Mouse (Mus musculus): ENCODE results near the gene Gtf2ird2. TPM values are rescaled to one million over a fixed set of nuclear protein-coding genes. Genes with fewer than 3 reads are reported as not detected.

Gene Gtf2ird2
- total and polyA plus RNA-seq, 3 experiments, result 4.5 to 10.8 (median 9.7) TPM

DNA sequence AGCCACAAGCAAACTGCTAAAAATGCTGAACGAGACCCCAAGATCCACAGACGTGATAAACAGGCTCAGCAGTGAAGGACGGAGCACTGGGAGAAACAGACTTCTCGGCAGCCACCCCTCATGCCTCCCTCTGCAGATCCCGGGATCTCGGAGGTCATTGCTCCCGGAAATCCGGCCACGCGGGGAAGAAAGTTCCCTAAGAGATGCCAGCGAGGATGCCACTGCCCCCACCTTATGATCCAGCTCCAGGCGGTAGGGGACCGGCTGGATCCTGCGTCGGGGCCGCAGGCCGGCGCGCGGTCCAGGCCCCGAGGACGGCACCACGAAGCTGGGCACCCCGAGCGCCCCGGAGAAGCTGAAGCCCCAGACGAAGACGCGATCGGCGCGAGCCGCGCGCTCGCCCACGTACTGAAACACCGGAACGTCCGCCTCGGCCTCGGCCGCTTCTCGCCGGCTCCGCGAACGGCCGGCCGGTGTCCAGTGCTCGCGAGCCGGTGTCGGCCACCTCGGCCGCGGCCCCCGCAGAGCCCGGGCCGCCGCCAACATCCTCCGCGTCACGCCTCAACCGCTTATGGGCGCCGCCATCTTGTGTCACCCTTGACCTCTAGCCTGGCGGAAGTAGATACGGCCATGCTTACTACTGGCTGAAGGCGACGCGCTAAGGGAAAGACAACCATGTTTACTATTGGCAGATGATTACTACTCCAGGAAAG, 7.5 kb upstream of the Gtf2ird2 start, which contains the start of gene Rcc1l:
Gene Rcc1l, minus strand, starts transcription at position 606 of the 713 bp plus-strand sequence.
- H3K4me1 ChIP-seq (ENCODE audit: insufficient read depth, low read depth, low read length), result peaks cover 50% of the 10 kb centered on the region
- TF ChIP-seq POLR2AphosphoS5 (IDR thresholded peaks at IDR 0.05; ENCODE audit: insufficient replicate concordance, low read depth, low read length) (no peak), GATA1 (IDR thresholded peaks at IDR 0.05; ENCODE audit: borderline replicate concordance, low read length) (no peak), CTCF (IDR thresholded peaks at IDR 0.05; ENCODE audit: low read depth, low read length) (no peak), GATA2 (IDR thresholded peaks at IDR 0.05; ENCODE audit: borderline replicate concordance, low read depth, low read length) (no peak), TAL1 (conservative IDR thresholded peaks at IDR 0.05; ENCODE audit: low read depth, low read length) (no peak)

DNA sequence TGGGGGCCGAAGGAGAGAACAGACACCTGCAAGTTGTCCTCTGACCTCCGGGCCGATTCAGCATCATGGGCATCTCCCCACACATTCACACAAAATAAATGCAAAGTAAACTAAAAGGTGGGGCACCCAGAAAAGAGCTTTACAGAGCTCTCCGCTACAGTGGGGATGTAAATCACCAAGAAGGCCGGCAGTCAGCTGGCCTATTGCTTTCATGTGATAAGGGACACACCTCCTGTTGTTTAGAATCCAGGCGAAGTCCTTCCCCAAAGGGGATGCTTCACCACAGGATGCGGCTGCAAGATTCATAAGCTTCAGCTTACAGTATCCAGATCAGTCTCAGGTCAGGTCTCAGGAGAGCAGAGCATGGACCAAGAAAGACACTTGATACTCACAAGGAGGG, 5.3 kb upstream of the Gtf2ird2 start:
- no peaks in the 10 kb centered on the region for H3K9me3 ChIP-seq (replicated peaks)
- DNase-seq (ENCODE audit: low spot score) (no peak), ATAC-seq (ENCODE audit: extremely low read depth, insufficient number of reproducible peaks, low FRiP score, poor library complexity, severe bottlenecking) (no peak)
- H3K4me3 ChIP-seq (ENCODE audit: low read depth, low read length), result no peak overlapping the region
- H3K27me3 ChIP-seq (ENCODE audit: insufficient read depth, low read length), result no peaks in the 10 kb centered on the region
- H3K36me3 ChIP-seq (replicated peaks), result peaks cover 20% of the 10 kb centered on the region
- TF ChIP-seq GATA1 (IDR thresholded peaks at IDR 0.05; ENCODE audit: borderline replicate concordance, low read length) (no peak), GATA2 (IDR thresholded peaks at IDR 0.05; ENCODE audit: borderline replicate concordance, low read depth, low read length) (no peak), TAL1 (conservative IDR thresholded peaks at IDR 0.05; ENCODE audit: low read depth, low read length) (no peak), CTCF (IDR thresholded peaks at IDR 0.05; ENCODE audit: low read depth, low read length) (no peak), POLR2AphosphoS5 (IDR thresholded peaks at IDR 0.05; ENCODE audit: insufficient replicate concordance, low read depth, low read length) (no peak)
- peaks cover 55% of the 10 kb centered on the region for H3K4me1 ChIP-seq (ENCODE audit: insufficient read depth, low read depth, low read length)

More for the DNA sequence above, 7.5 kb upstream of the Gtf2ird2 start, which contains the start of gene Rcc1l:
- peak; percentile 83 for ATAC-seq (ENCODE audit: extremely low read depth, insufficient number of reproducible peaks, low FRiP score, poor library complexity, severe bottlenecking)
- H3K27me3 ChIP-seq (ENCODE audit: insufficient read depth, low read length), result no peaks in the 10 kb centered on the region
- H3K4me3 ChIP-seq (ENCODE audit: low read depth, low read length), result peak within 1 kb of the TSS; percentile 87
- peak; percentile 68 for DNase-seq (ENCODE audit: low spot score)
- peaks cover 33% of the 10 kb centered on the region for H3K36me3 ChIP-seq (replicated peaks)
- H3K9me3 ChIP-seq (replicated peaks), result no peaks in the 10 kb centered on the region

DNA sequence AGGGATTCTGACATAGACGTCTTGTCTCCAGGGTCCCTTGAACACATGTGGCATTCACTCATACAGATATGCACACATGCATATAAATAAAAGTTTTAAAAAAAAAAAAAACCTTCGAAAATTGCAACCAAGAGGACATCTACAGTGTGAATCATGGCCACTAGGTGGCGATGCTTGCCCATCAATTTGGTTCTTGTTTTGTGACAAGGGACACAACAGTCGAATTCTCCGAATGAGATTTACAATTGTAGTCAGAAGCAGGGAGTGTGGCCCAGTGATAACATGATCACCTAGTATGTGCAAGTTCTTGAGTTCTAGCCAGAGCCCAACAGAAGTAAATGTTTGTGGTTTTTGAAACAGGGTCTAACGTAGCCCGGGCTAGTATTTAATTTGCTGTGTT, 3.9 kb upstream of the Gtf2ird2 start:
- peaks cover 46% of the 10 kb centered on the region for H3K4me1 ChIP-seq (ENCODE audit: insufficient read depth, low read depth, low read length)
- H3K4me3 ChIP-seq (ENCODE audit: low read depth, low read length), result no peak overlapping the region
- no peak for TF ChIP-seq GATA1 (IDR thresholded peaks at IDR 0.05; ENCODE audit: borderline replicate concordance, low read length)
- TF ChIP-seq CTCF (IDR thresholded peaks at IDR 0.05; ENCODE audit: low read depth, low read length), result peak; percentile 56
- TF ChIP-seq GATA2 (IDR thresholded peaks at IDR 0.05; ENCODE audit: borderline replicate concordance, low read depth, low read length), result no peak
- ATAC-seq (ENCODE audit: extremely low read depth, insufficient number of reproducible peaks, low FRiP score, poor library complexity, severe bottlenecking) (no peak), DNase-seq (ENCODE audit: low spot score) (peak; percentile 40)
- H3K27me3 ChIP-seq (ENCODE audit: insufficient read depth, low read length), result no peaks in the 10 kb centered on the region
- peaks cover 8% of the 10 kb centered on the region for H3K36me3 ChIP-seq (replicated peaks)
- no peaks in the 10 kb centered on the region for H3K9me3 ChIP-seq (replicated peaks)

DNA sequence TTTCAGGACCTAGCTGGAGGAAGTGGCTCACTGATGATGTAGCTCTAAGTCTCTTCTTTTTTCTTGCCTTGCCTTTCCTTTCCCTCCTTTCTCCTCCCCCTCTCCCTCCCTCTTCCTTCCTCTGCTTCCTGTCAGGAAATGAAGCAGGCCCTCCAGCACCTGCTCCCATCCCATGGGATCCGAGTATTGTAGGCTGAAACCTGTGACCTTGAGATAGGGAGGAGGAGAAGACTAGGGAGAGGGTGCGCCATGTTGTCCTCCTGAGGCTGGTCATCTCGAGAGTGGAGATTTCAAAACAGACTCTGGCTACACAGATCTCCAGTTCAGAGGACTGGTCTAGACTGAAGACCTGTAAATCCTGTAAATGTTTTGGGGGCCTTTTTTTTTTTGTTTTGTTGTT, 1.6 kb upstream of the Gtf2ird2 start:
- TF ChIP-seq CTCF (IDR thresholded peaks at IDR 0.05; ENCODE audit: low read depth, low read length) (no peak), POLR2AphosphoS5 (IDR thresholded peaks at IDR 0.05; ENCODE audit: insufficient replicate concordance, low read depth, low read length) (no peak), GATA1 (IDR thresholded peaks at IDR 0.05; ENCODE audit: borderline replicate concordance, low read length) (no peak), GATA2 (IDR thresholded peaks at IDR 0.05; ENCODE audit: borderline replicate concordance, low read depth, low read length) (no peak), TAL1 (conservative IDR thresholded peaks at IDR 0.05; ENCODE audit: low read depth, low read length) (no peak)
- H3K27me3 ChIP-seq (ENCODE audit: insufficient read depth, low read length), result no peaks in the 10 kb centered on the region
- ATAC-seq (ENCODE audit: extremely low read depth, insufficient number of reproducible peaks, low FRiP score, poor library complexity, severe bottlenecking) (no peak), DNase-seq (ENCODE audit: low spot score) (no peak)
- peaks cover 8% of the 10 kb centered on the region for H3K36me3 ChIP-seq (replicated peaks)
- no peak overlapping the region; the same call in 1 of the 2 replicates for H3K4me3 ChIP-seq (ENCODE audit: low read depth, low read length)
- H3K9me3 ChIP-seq (replicated peaks), result no peaks in the 10 kb centered on the region
- peaks cover 37% of the 10 kb centered on the region for H3K4me1 ChIP-seq (ENCODE audit: insufficient read depth, low read depth, low read length)

DNA sequence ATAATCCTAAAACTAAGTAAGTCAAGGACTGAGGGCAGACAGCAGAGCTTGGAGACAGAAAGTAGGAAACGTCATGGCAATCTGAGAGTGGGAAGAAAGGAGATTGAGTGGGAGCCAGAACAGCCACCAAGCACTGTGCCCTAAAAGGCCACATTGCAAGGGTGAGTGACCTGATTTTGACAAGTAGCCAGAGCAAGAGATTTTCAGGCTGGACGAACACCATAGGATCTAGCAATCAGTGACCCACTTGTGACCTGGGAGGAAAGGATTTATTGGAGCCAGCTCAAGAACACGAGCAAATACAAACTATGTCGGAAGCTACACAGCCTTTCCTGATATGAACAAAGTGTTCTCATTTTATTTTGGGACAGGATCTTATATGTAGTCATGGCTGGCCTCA, 1.1 kb upstream of the Gtf2ird2 start:
- no peak for TF ChIP-seq TAL1 (conservative IDR thresholded peaks at IDR 0.05; ENCODE audit: low read depth, low read length)
- no peak for TF ChIP-seq GATA1 (IDR thresholded peaks at IDR 0.05; ENCODE audit: borderline replicate concordance, low read length)
- TF ChIP-seq GATA2 (IDR thresholded peaks at IDR 0.05; ENCODE audit: borderline replicate concordance, low read depth, low read length), result no peak
- TF ChIP-seq CTCF (IDR thresholded peaks at IDR 0.05; ENCODE audit: low read depth, low read length), result no peak
- no peak for TF ChIP-seq POLR2AphosphoS5 (IDR thresholded peaks at IDR 0.05; ENCODE audit: insufficient replicate concordance, low read depth, low read length)
- H3K27me3 ChIP-seq (ENCODE audit: insufficient read depth, low read length), result no peaks in the 10 kb centered on the region
- peaks cover 8% of the 10 kb centered on the region for H3K36me3 ChIP-seq (replicated peaks)
- peak overlapping the region; percentile 48; the same call in 1 of the 2 replicates for H3K4me3 ChIP-seq (ENCODE audit: low read depth, low read length)
- H3K4me1 ChIP-seq (ENCODE audit: insufficient read depth, low read depth, low read length), result peaks cover 41% of the 10 kb centered on the region
- DNase-seq (ENCODE audit: low spot score), result no peak
- H3K9me3 ChIP-seq (replicated peaks), result no peaks in the 10 kb centered on the region
- ATAC-seq (ENCODE audit: extremely low read depth, insufficient number of reproducible peaks, low FRiP score, poor library complexity, severe bottlenecking), result no peak

DNA sequence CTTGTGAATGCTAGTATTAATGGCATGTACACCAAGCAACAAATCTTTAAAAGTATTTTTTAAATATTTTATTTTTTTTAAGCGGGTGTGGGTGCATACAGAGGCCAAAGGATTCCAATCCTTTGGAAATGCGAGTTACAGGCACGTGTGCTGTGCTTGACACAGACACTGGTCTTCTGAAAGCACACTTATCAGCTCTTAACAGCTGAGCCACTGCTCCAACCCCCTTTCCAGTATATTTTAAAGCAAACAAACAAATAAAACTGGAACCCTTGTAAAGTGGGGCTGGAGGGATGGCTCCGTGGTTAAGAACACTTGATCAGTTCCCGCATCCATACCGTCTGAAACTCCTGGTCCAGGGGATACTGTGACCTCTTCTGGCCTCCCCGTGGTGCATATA, 657 bp upstream of the Gtf2ird2 start:
- H3K27me3 ChIP-seq (ENCODE audit: insufficient read depth, low read length), result no peaks in the 10 kb centered on the region
- H3K4me1 ChIP-seq (ENCODE audit: insufficient read depth, low read depth, low read length), result peaks cover 44% of the 10 kb centered on the region
- peaks cover 8% of the 10 kb centered on the region for H3K36me3 ChIP-seq (replicated peaks)
- H3K4me3 ChIP-seq (ENCODE audit: low read depth, low read length), result peak overlapping the region; percentile 77
- DNase-seq (ENCODE audit: low spot score) (no peak), ATAC-seq (ENCODE audit: extremely low read depth, insufficient number of reproducible peaks, low FRiP score, poor library complexity, severe bottlenecking) (no peak)
- TF ChIP-seq GATA1 (IDR thresholded peaks at IDR 0.05; ENCODE audit: borderline replicate concordance, low read length) (no peak), TAL1 (conservative IDR thresholded peaks at IDR 0.05; ENCODE audit: low read depth, low read length) (0 out of 2 replicates have a peak, but pooled peaks have one; percentile 11)
- no peaks in the 10 kb centered on the region for H3K9me3 ChIP-seq (replicated peaks)
